Mouse (Mus musculus): ENCODE data around the gene Cdh9. TPM values are rescaled to one million over a fixed set of nuclear protein-coding genes. Genes with fewer than 3 reads are reported as not detected.

Gene Cdh9
- 7.1 and 7.4 TPM in 2 replicates for polyA plus RNA-seq (2015; fragmentation: Nextera tagmentation; extraction: Ambion mirVana)

GRCm38 (mm10) chr15:16728470-16729011, at the start of gene Cdh9:
Gene Cdh9, plus strand, starts transcription at chr15:16728756.
- ATAC-seq (ENCODE audit: low FRiP score): peak; percentile 84; the same call in 1 of the 2 replicates
- H3K27ac ChIP-seq (replicated peaks): peak within 1 kb of the TSS; percentile 72

GRCm38 (mm10) chr15:16679096-16679495, 49.5 kb upstream of the Cdh9 start:
- H3K27me3 ChIP-seq (replicated peaks): no peaks in the 10 kb centered on the region
- 71% methylated on average over 5 of the region's 5 CpGs for WGBS
- H3K27ac ChIP-seq (replicated peaks): no peak overlapping the region
- H3K4me3 ChIP-seq (replicated peaks): no peak overlapping the region
- no peak overlapping the region for H3K4me2 ChIP-seq
- H3K36me3 ChIP-seq: no peaks in the 10 kb centered on the region
- H3K4me1 ChIP-seq: no peaks in the 10 kb centered on the region
- H3K9me3 ChIP-seq (replicated peaks): no peaks in the 10 kb centered on the region
- no peak overlapping the region for H3K9ac ChIP-seq (replicated peaks)
- no peak for ATAC-seq (ENCODE audit: low FRiP score)

More at GRCm38 (mm10) chr15:16728470-16729011, at the start of gene Cdh9:
- Histone ChIP-seq H3K9ac (replicated peaks) (peak within 1 kb of the TSS; percentile 48), H3K4me2 (peak within 1 kb of the TSS; percentile 62), H3K36me3 (no peaks in the 10 kb centered on the region), H3K27me3 (replicated peaks) (no peaks in the 10 kb centered on the region), H3K9me3 (replicated peaks) (no peaks in the 10 kb centered on the region), H3K4me1 (0 out of 2 replicates have a peak, but pooled peaks cover 4% of the 10 kb centered on the region), H3K4me3 (replicated peaks) (peak within 1 kb of the TSS; percentile 47)
- 6% methylated on average over 14 of the region's 14 CpGs for WGBS

GRCm38 (mm10) chr15:16699821-16700220, 28.7 kb upstream of the Cdh9 start:
- Histone ChIP-seq H3K4me3 (replicated peaks) (no peak overlapping the region), H3K27me3 (replicated peaks) (no peaks in the 10 kb centered on the region), H3K27ac (replicated peaks) (no peak overlapping the region), H3K4me1 (no peaks in the 10 kb centered on the region), H3K4me2 (no peak overlapping the region), H3K9ac (replicated peaks) (no peak overlapping the region), H3K36me3 (no peaks in the 10 kb centered on the region), H3K9me3 (replicated peaks) (no peaks in the 10 kb centered on the region)
- no peak for ATAC-seq (ENCODE audit: low FRiP score)
- 85% methylated on average over 3 of the region's 3 CpGs for WGBS

- no peak for ATAC-seq (ENCODE audit: low FRiP score)
- Histone ChIP-seq H3K4me2 (no peak overlapping the region), H3K4me3 (replicated peaks) (no peak overlapping the region), H3K9ac (replicated peaks) (no peak overlapping the region), H3K27me3 (replicated peaks) (no peaks in the 10 kb centered on the region), H3K9me3 (replicated peaks) (no peaks in the 10 kb centered on the region), H3K27ac (replicated peaks) (no peak overlapping the region), H3K4me1 (no peaks in the 10 kb centered on the region), H3K36me3 (no peaks in the 10 kb centered on the region)
- WGBS: 68% methylated on average over 1 of the region's 1 CpGs
Observed at GRCm38 (mm10) chr15:16702340-16702739, 26.2 kb upstream of the Cdh9 start.

GRCm38 (mm10) chr15:16739088-16739487, 10.5 kb downstream of the Cdh9 start:
- 81% methylated on average over 4 of the region's 4 CpGs for WGBS
- H3K9me3 ChIP-seq (replicated peaks): no peaks in the 10 kb centered on the region
- H3K4me1 ChIP-seq: no peaks in the 10 kb centered on the region
- H3K4me3 ChIP-seq (replicated peaks): no peak overlapping the region
- H3K27me3 ChIP-seq (replicated peaks): no peaks in the 10 kb centered on the region
- no peaks in the 10 kb centered on the region for H3K36me3 ChIP-seq
- no peak for ATAC-seq (ENCODE audit: low FRiP score)
- H3K27ac ChIP-seq (replicated peaks): no peak overlapping the region
- H3K4me2 ChIP-seq: no peak overlapping the region
- H3K9ac ChIP-seq (replicated peaks): no peak overlapping the region

- Histone ChIP-seq H3K27me3 (replicated peaks) (no peaks in the 10 kb centered on the region), H3K4me3 (replicated peaks) (no peak overlapping the region), H3K27ac (replicated peaks) (no peak overlapping the region), H3K9me3 (replicated peaks) (no peaks in the 10 kb centered on the region), H3K4me1 (no peaks in the 10 kb centered on the region), H3K9ac (replicated peaks) (no peak overlapping the region), H3K36me3 (no peaks in the 10 kb centered on the region), H3K4me2 (no peak overlapping the region)
- no peak for ATAC-seq (ENCODE audit: low FRiP score)
- 90% methylated on average over 1 of the region's 1 CpGs for WGBS
Observed at GRCm38 (mm10) chr15:16746672-16747071, 18.1 kb downstream of the Cdh9 start.

- no peak overlapping the region for H3K4me2 ChIP-seq
- no peak overlapping the region for H3K27ac ChIP-seq (replicated peaks)
- WGBS: 80% methylated on average over 3 of the region's 3 CpGs
- no peak for ATAC-seq (ENCODE audit: low FRiP score)
- no peaks in the 10 kb centered on the region for H3K4me1 ChIP-seq
- H3K9ac ChIP-seq (replicated peaks): no peak overlapping the region
- H3K4me3 ChIP-seq (replicated peaks): no peak overlapping the region
- H3K27me3 ChIP-seq (replicated peaks): no peaks in the 10 kb centered on the region
- H3K9me3 ChIP-seq (replicated peaks): no peaks in the 10 kb centered on the region
- no peaks in the 10 kb centered on the region for H3K36me3 ChIP-seq
Observed at GRCm38 (mm10) chr15:16763252-16763651, 34.7 kb downstream of the Cdh9 start.

- no peak overlapping the region for H3K9ac ChIP-seq (replicated peaks)
- no peaks in the 10 kb centered on the region for H3K27me3 ChIP-seq (replicated peaks)
- H3K27ac ChIP-seq (replicated peaks): no peak overlapping the region
- no peak for ATAC-seq (ENCODE audit: low FRiP score)
- H3K4me2 ChIP-seq: no peak overlapping the region
- no peak overlapping the region for H3K4me3 ChIP-seq (replicated peaks)
- no peaks in the 10 kb centered on the region; the same call in 1 of the 2 replicates for H3K36me3 ChIP-seq
- WGBS: 42% methylated on average over 1 of the region's 1 CpGs
- no peaks in the 10 kb centered on the region for H3K4me1 ChIP-seq
- H3K9me3 ChIP-seq (replicated peaks): no peaks in the 10 kb centered on the region
Observed at GRCm38 (mm10) chr15:16784575-16784974, 56.0 kb downstream of the Cdh9 start.

GRCm38 (mm10) chr15:16792857-16793256, 64.3 kb downstream of the Cdh9 start:
- no peak for ATAC-seq (ENCODE audit: low FRiP score)
- Histone ChIP-seq H3K4me2 (no peak overlapping the region), H3K9me3 (replicated peaks) (no peaks in the 10 kb centered on the region), H3K27me3 (replicated peaks) (no peaks in the 10 kb centered on the region), H3K36me3 (no peaks in the 10 kb centered on the region), H3K27ac (replicated peaks) (no peak overlapping the region), H3K9ac (replicated peaks) (no peak overlapping the region), H3K4me1 (no peaks in the 10 kb centered on the region), H3K4me3 (replicated peaks) (no peak overlapping the region)
- 84% methylated on average over 3 of the region's 3 CpGs for WGBS

- ATAC-seq (ENCODE audit: low FRiP score): no peak
- no peaks in the 10 kb centered on the region for H3K9me3 ChIP-seq (replicated peaks)
- H3K36me3 ChIP-seq: no peaks in the 10 kb centered on the region
Observed at GRCm38 (mm10) chr15:16801302-16801701, 72.7 kb downstream of the Cdh9 start.

GRCm38 (mm10) chr15:16810787-16811186, 82.2 kb downstream of the Cdh9 start:
- Histone ChIP-seq H3K36me3 (no peaks in the 10 kb centered on the region), H3K9me3 (replicated peaks) (no peaks in the 10 kb centered on the region), H3K9ac (replicated peaks) (no peak overlapping the region), H3K4me1 (no peaks in the 10 kb centered on the region), H3K27ac (replicated peaks) (no peak overlapping the region), H3K4me3 (replicated peaks) (no peak overlapping the region), H3K27me3 (replicated peaks) (no peaks in the 10 kb centered on the region), H3K4me2 (no peak overlapping the region)
- ATAC-seq (ENCODE audit: low FRiP score): no peak
- 69% methylated on average over 3 of the region's 3 CpGs for WGBS

More at GRCm38 (mm10) chr15:16801302-16801701, 72.7 kb downstream of the Cdh9 start:
- Histone ChIP-seq H3K4me2 (no peak overlapping the region), H3K27me3 (replicated peaks) (no peaks in the 10 kb centered on the region), H3K27ac (replicated peaks) (no peak overlapping the region), H3K9ac (replicated peaks) (no peak overlapping the region), H3K4me3 (replicated peaks) (no peak overlapping the region), H3K4me1 (no peaks in the 10 kb centered on the region)

GRCm38 (mm10) chr15:16814035-16814434, 85.5 kb downstream of the Cdh9 start:
- H3K9ac ChIP-seq (replicated peaks): no peak overlapping the region
- H3K4me1 ChIP-seq: no peaks in the 10 kb centered on the region
- H3K9me3 ChIP-seq (replicated peaks): no peaks in the 10 kb centered on the region
- no peaks in the 10 kb centered on the region for H3K27me3 ChIP-seq (replicated peaks)
- H3K27ac ChIP-seq (replicated peaks): no peak overlapping the region
- H3K4me3 ChIP-seq (replicated peaks): no peak overlapping the region
- H3K36me3 ChIP-seq: no peaks in the 10 kb centered on the region
- WGBS: 83% methylated on average over 1 of the region's 1 CpGs
- no peak for ATAC-seq (ENCODE audit: low FRiP score)
- H3K4me2 ChIP-seq: no peak overlapping the region
